Mouse (Mus musculus) embryonic facial prominence, embryonic 13.5 days (tissue): ENCODE measurements around the gene Rilpl1. TPM values are rescaled to one million over a fixed set of nuclear protein-coding genes. Genes with fewer than 3 reads are reported as not detected.

ENCODE experiments used
- ATAC-seq: fragments of 200-750 bp; cut with Nextera tagmentation; 2 replicates; pipeline ENCODE4 v1.8.0; 2017; ENCODE audit warnings: low read depth; ENCODE audit not compliant: insufficient number of reproducible peaks, insufficient read depth, low FRiP score, low TSS enrichment
- H3K27ac ChIP-seq: fragments of 300-500 bp; sonication (generic); 2 replicates; pipeline ENCODE4 v1.5.1; 2015; ENCODE audit warnings: moderate library complexity, mild to moderate bottlenecking, inconsistent platforms
- H3K27me3 ChIP-seq: fragments of 300-500 bp; sonication (generic); 2 replicates; pipeline ENCODE4 v1.6.1; 2015; ENCODE audit warnings: mild to moderate bottlenecking, inconsistent platforms
- H3K36me3 ChIP-seq: fragments of 300-500 bp; sonication (generic); 2 replicates; pipeline ENCODE4 v1.6.1; 2015; ENCODE audit warnings: mild to moderate bottlenecking, inconsistent platforms
- H3K4me1 ChIP-seq: fragments of 300-500 bp; sonication (generic); 2 replicates; pipeline ENCODE4 v1.6.1; 2015; ENCODE audit warnings: inconsistent platforms
- H3K4me2 ChIP-seq: fragments of 300-500 bp; sonication (generic); 2 replicates; pipeline ENCODE4 v1.6.1; 2015; ENCODE audit warnings: moderate library complexity, mild to moderate bottlenecking, inconsistent platforms
- H3K4me3 ChIP-seq: fragments of 300-500 bp; sonication (generic); 2 replicates; pipeline ENCODE4 v1.5.1; 2015; ENCODE audit warnings: mild to moderate bottlenecking, inconsistent platforms
- H3K9ac ChIP-seq: fragments of 300-500 bp; sonication (generic); 2 replicates; pipeline ENCODE4 v1.6.1; 2015; ENCODE audit warnings: mild to moderate bottlenecking, inconsistent platforms
- H3K9me3 ChIP-seq: fragments of 300-500 bp; sonication (generic); 2 replicates; pipeline ENCODE4 v1.6.1; 2016; ENCODE audit warnings: inconsistent platforms
- WGBS: fragments of 180-500 bp; shearing (Covaris S2); methylation state at CpG from one replicate; pipeline ENCODE4 v1.1.7; 2015; ENCODE audit warnings: mixed read lengths; 5-methylcytosine and 5-hydroxymethylcytosine counted together
- polyA plus RNA-seq: library from polyadenylated mRNA; unstranded; fragments of >200 nt; fragmentation: Nextera tagmentation; extraction: Ambion mirVana; gene quantifications from 2 replicates; pipeline ENCODE4 v1.2.1, GENCODE M21; 2015

Gene Rilpl1
- polyA plus RNA-seq, 1 experiment from 2014 or later: 23.3 TPM

DNA sequence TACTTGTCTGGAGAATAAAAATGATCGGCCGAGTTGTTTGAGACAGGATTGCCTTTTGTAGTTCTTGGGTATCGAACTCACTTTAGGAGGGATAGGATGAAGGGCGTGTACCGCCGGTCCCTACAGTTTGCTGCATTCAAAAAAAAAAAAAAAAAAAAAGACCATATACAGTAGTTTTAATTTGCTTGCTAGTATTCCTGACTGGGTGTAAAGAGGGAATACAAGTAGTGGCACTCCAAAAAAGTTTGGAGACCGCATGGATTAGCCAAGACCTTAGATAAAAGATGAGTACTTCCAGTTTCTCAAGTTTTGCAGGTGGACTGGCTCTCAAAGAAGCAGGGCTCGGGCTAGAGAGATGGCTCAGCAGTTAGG lies 10.4 kb upstream of the Rilpl1 start:
- Histone ChIP-seq H3K9me3 (no peaks in the 10 kb centered on the region), H3K4me3 (peak overlapping the region; percentile 82), H3K9ac (peak overlapping the region; percentile 97), H3K4me2 (peak overlapping the region; percentile 82), H3K36me3 (peaks cover 41% of the 10 kb centered on the region), H3K27ac (peak overlapping the region; percentile 76), H3K27me3 (peaks cover 4% of the 10 kb centered on the region; the same call in 1 of the 2 replicates), H3K4me1 (peaks cover 15% of the 10 kb centered on the region)
- no peak for ATAC-seq
- 12% methylated on average over 8 of the region's 8 CpGs for WGBS

DNA sequence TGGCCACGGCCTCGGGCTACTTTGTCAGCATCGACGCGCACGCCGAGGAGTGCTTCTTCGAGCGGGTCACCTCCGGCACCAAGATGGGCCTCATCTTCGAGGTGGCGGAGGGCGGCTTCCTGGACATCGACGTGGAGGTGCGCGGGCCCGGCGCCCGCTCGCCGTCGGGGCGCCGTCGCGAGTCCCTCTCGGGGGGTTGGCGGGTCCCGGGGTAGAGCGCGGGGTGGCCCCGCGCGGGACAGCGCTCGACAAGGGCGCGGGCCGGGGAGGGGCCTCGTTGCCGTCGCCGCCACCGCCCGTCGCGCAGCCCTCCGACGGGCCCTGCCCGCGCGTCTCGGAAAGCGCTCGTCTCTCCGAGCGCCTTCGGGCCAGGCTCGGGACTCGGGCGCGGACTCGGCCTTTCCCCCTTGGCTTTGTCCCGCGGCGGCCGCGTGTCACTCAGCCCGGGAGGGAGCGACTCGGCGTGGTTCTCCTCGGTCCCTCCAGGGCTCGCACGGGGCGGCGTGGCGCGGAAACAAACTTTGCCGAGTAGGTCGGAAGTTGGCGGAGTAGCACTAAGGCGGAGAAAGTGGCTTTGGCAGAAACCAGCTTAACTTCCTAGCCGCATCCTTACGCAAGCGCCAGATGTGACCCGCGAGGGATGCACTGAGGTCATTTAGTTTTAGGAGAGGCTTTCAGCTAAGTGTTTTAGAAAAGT lies 9.9 kb upstream of the Rilpl1 start:
- Histone ChIP-seq H3K9ac (peak overlapping the region; percentile 97), H3K27ac (peak overlapping the region; percentile 76), H3K4me2 (peak overlapping the region; percentile 82), H3K4me3 (peak overlapping the region; percentile 82), H3K27me3 (peaks cover 5% of the 10 kb centered on the region; the same call in 1 of the 2 replicates), H3K9me3 (no peaks in the 10 kb centered on the region), H3K36me3 (peaks cover 36% of the 10 kb centered on the region), H3K4me1 (peaks cover 16% of the 10 kb centered on the region)
- under 1% methylated on average over 81 of the region's 89 CpGs for WGBS
- ATAC-seq: peak; percentile 57

DNA sequence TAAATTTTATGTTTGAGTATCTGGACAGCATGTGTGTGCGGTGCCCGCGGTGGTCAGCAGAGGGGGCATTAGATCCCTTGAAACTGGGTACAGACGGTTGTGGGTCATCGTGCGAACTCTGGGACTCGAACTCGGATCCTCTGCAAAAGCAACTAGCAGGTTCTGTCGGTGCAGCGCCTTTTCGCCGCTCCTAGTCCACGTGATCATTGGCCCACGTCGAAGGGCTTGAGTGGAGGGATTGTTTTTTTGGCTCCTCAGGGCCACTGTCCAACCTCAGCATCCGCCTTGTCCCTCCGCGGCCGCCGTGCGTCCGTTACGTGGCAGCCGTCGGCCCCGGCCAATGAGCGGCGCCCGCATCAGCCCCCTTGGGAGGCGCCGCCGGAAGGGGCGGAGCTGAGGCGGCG lies 9.2 kb upstream of the Rilpl1 start, which contains the start of gene Tmed2:
Gene Tmed2, plus strand, starts transcription at position 313 of the 404 bp plus-strand sequence.
- WGBS: under 1% methylated on average over 28 of the region's 35 CpGs
- H3K4me1 ChIP-seq: peaks cover 16% of the 10 kb centered on the region
- no peaks in the 10 kb centered on the region for H3K9me3 ChIP-seq
- peak within 1 kb of the TSS; percentile 82 for H3K4me3 ChIP-seq
- H3K4me2 ChIP-seq: peak within 1 kb of the TSS; percentile 82
- H3K27ac ChIP-seq: peak within 1 kb of the TSS; percentile 76
- ATAC-seq: peak; percentile 95
- H3K27me3 ChIP-seq: peaks cover 5% of the 10 kb centered on the region; the same call in 1 of the 2 replicates
- peaks cover 29% of the 10 kb centered on the region for H3K36me3 ChIP-seq
- H3K9ac ChIP-seq: peak within 1 kb of the TSS; percentile 97

DNA sequence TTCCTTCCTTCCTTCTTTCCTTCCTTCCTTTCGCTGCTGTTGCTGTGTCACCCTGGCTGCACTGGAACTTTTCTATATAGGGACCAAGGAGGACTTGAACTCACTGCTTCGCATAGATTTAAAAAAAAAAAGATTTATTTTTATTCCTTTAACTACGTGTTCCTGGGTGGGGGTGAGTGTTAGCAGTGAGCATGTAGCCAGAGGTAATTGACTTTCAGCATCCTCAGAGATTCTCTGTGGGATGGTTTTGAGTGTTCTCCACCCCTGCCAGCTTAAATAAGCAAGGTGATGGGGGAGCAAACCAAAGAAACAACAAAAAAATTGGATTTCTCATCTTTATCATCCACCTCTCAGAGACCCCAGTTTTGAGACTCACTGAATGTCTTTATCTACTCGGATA lies 8.7 kb upstream of the Rilpl1 start:
- Histone ChIP-seq H3K27ac (peak overlapping the region; percentile 76), H3K36me3 (peaks cover 24% of the 10 kb centered on the region), H3K4me3 (peak overlapping the region; percentile 82), H3K9me3 (no peaks in the 10 kb centered on the region), H3K9ac (peak overlapping the region; percentile 97; the same call in 1 of the 2 replicates), H3K27me3 (peaks cover 5% of the 10 kb centered on the region; the same call in 1 of the 2 replicates), H3K4me2 (peak overlapping the region; percentile 54), H3K4me1 (peaks cover 16% of the 10 kb centered on the region)
- no peak for ATAC-seq
- 74% methylated on average over 4 of the region's 4 CpGs for WGBS

DNA sequence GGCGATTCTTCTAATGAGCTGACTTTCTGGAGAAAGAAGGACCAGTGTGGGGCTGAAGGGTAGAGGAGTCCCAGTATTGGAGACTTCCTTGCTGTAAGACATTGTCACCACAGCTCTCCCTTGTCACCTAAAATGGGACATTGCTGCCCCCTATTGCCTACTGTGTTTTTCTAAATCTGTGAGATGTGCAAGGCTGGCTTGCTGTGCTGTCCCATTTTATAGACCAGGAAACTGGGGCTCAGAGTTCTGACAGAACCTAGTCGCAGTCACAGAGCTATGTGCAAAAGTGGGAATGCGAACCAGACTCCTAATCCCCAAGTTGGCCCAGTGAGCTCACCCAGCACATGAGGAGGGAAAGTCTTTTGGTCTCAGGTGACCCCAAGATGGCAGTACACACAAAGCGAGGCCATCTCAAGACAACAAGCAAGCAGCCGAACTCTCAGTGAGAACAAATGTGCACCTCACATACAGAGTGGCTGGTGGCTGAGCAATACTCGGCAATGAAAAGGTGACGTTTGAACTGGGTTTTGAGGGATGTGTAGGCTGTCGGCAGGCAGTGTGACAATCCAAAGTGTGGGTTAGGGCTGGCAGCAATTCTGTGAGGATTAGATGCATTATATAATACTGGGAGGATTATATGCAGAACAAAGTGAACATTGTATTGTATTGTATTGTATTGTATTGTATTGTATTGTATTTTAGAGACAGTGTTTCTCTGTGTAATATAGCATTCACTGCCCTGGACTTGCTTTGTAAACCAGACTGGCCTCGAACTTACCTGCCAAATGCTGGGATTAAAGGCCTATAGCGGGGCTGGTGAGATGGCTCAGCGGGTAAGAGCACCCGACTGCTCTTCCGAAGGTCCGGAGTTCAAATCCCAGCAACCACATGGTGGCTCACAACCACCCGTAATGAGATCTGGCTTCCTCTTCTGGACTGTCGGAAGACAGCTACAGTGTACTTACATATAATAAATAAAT lies 7.9 kb upstream of the Rilpl1 start:
- Histone ChIP-seq H3K9me3 (no peaks in the 10 kb centered on the region), H3K27me3 (peaks cover 5% of the 10 kb centered on the region; the same call in 1 of the 2 replicates), H3K4me2 (no peak overlapping the region), H3K36me3 (peaks cover 16% of the 10 kb centered on the region), H3K9ac (no peak overlapping the region), H3K4me3 (no peak overlapping the region), H3K4me1 (peaks cover 16% of the 10 kb centered on the region), H3K27ac (no peak overlapping the region)
- WGBS: 78% methylated on average over 15 of the region's 16 CpGs
- no peak for ATAC-seq

DNA sequence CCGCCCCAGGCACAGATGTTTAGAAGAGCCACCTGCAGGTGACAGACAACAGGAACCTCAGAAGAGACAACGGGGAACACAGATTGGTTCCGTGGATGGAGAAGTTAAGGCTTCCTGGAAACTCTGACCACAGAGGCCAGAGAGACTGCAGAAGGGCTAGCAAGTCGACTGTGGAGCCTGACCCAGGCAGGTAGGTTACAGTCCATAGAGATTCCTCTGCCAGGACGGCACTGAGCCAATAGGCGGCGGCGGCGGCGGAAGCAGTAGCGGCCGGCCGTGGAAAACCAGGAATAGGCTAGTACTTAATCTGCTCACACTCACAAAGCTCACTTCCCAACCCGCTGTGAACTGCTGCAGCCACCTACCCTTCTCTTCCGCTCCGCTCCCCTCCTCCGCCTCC lies 5.6 kb upstream of the Rilpl1 start:
- ATAC-seq: no peak
- peaks cover 15% of the 10 kb centered on the region for H3K4me1 ChIP-seq
- no peaks in the 10 kb centered on the region for H3K9me3 ChIP-seq
- peak overlapping the region; percentile 53 for H3K4me2 ChIP-seq
- H3K27me3 ChIP-seq: peaks cover 5% of the 10 kb centered on the region; the same call in 1 of the 2 replicates
- no peaks in the 10 kb centered on the region for H3K36me3 ChIP-seq
- H3K9ac ChIP-seq: peak overlapping the region; percentile 52; the same call in 1 of the 2 replicates
- 6% methylated on average over 17 of the region's 17 CpGs for WGBS
- H3K4me3 ChIP-seq: peak overlapping the region; percentile 25
- no peak overlapping the region for H3K27ac ChIP-seq

DNA sequence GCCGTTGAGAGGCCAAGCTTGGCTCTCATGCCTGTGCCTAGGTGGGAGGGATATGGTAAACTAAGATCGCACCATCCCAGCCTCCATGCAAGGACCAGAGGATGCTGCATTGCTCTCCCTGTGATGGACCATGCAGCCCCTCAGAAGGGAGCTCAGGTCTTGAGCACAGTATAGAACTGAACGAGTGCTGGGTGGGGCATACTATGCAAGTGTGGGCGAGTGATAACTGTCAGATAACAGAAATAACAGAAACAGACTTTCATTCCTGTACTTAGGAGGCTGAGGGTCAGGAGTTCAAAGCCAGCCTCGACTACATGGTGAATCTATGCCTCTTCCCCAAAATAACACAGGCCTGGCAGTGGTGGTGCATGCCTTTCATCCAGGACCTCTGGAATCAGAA lies 3.8 kb upstream of the Rilpl1 start:
- Histone ChIP-seq H3K4me2 (no peak overlapping the region), H3K27ac (no peak overlapping the region), H3K4me3 (no peak overlapping the region), H3K36me3 (no peaks in the 10 kb centered on the region), H3K27me3 (peaks cover 5% of the 10 kb centered on the region; the same call in 1 of the 2 replicates), H3K4me1 (peaks cover 24% of the 10 kb centered on the region), H3K9ac (no peak overlapping the region), H3K9me3 (no peaks in the 10 kb centered on the region)
- WGBS: 68% methylated on average over 5 of the region's 5 CpGs
- ATAC-seq: no peak

DNA sequence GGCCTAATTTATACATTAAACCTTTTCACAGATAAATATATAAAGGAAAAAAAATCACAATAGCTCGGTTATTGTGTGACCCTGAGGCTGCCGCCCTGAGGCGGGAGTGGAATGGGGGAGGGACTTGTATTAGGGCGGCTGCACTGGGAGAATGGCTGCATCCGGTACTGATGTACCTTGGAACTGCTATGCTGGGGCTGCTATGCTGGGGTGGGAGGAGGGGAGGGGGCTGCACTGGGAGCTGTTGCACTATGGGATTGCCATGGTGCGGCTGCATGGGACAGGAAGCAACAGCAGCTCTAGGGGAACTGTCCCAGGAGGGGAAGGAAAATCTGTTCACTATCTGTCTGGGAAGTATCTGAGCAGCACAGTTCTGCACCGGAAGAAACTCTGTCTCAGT lies 1.3 kb upstream of the Rilpl1 start:
- H3K27me3 ChIP-seq: peaks cover 5% of the 10 kb centered on the region; the same call in 1 of the 2 replicates
- no peak for ATAC-seq
- no peaks in the 10 kb centered on the region for H3K36me3 ChIP-seq
- no peak overlapping the region for H3K4me3 ChIP-seq
- H3K9ac ChIP-seq: no peak overlapping the region
- H3K4me2 ChIP-seq: no peak overlapping the region; the same call in 1 of the 2 replicates
- H3K27ac ChIP-seq: no peak overlapping the region
- no peaks in the 10 kb centered on the region for H3K9me3 ChIP-seq
- peaks cover 45% of the 10 kb centered on the region for H3K4me1 ChIP-seq
- WGBS: 28% methylated on average over 7 of the region's 7 CpGs

DNA sequence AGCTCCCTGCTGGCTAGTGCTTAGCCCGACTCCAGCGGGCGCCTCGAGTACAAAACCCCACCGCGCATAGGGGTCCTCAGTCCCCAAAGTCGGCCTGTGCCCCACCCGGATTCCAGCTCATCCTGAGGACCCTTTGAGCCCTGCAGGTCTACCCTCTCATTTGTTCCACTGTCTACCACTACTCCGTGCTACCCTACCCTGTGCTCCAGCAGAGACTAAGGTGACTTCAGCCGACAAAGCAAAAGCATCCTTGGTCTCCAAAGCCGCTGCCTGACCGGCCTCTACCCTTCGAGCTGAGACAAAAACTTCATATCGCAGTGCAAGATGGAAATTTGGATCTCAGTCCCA lies 366 bp upstream of the Rilpl1 start:
- Histone ChIP-seq H3K4me2 (peak overlapping the region; percentile 89), H3K27ac (peak overlapping the region; percentile 85), H3K9ac (peak overlapping the region; percentile 84), H3K36me3 (peaks cover 5% of the 10 kb centered on the region), H3K9me3 (no peaks in the 10 kb centered on the region), H3K4me3 (peak overlapping the region; percentile 77), H3K27me3 (peaks cover under 1% of the 10 kb centered on the region; the same call in 1 of the 2 replicates), H3K4me1 (peaks cover 40% of the 10 kb centered on the region)
- peak; percentile 26 for ATAC-seq
- 12% methylated on average over 14 of the region's 14 CpGs for WGBS

DNA sequence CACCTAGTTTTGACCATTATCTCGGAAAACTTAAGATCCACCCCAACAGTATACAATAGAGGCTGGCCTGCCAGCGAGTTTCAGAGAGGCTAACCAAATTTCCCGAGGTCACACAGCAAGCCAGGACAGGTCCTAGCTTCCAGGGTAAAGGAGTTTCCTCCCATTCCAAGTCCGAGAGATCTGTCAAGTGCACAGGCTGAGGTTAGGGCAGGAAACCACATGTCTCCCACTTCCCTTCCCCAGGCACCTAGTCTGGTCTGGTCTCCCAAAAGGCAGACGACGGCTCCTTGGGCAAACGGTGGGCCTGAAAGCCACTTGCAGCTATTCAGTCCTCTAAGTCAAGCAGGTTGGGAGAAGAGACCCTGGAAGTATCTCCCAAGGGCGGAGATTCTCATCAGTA lies 1.5 kb downstream of the Rilpl1 start:
- peak overlapping the region; percentile 84; the same call in 1 of the 2 replicates for H3K9ac ChIP-seq
- peak overlapping the region; percentile 89 for H3K4me2 ChIP-seq
- 36% methylated on average over 8 of the region's 8 CpGs for WGBS
- peaks cover 40% of the 10 kb centered on the region for H3K4me1 ChIP-seq
- no peak for ATAC-seq
- H3K9me3 ChIP-seq: no peaks in the 10 kb centered on the region
- H3K36me3 ChIP-seq: peaks cover 20% of the 10 kb centered on the region
- peak overlapping the region; percentile 77 for H3K4me3 ChIP-seq
- H3K27me3 ChIP-seq: no peaks in the 10 kb centered on the region
- H3K27ac ChIP-seq: no peak overlapping the region

DNA sequence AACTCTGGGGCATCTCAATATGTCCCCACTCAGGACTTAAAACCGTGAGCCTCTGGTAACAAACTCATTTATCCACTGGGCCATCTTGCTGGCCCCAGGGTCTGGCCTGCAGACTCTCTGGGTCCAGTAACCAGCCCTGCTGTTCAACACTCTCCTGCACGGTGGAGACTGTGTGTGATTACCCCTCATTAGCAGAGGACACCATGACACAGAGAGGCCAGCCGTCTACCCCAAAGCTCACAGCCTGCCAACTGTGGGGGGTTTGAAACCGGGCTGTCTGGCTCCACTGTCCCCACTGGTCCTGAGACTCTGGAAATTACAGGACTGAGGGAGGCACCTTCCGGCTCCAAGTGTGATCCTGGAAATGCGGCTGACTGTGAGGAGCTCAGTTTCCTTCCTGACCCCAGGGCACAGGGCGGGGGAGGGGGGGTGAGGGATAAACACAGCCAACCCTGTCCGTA lies 2.0 kb downstream of the Rilpl1 start:
- Histone ChIP-seq H3K4me3 (peak overlapping the region; percentile 77), H3K4me2 (peak overlapping the region; percentile 89), H3K36me3 (peaks cover 24% of the 10 kb centered on the region), H3K9ac (peak overlapping the region; percentile 84), H3K9me3 (no peaks in the 10 kb centered on the region), H3K27me3 (no peaks in the 10 kb centered on the region), H3K4me1 (peaks cover 40% of the 10 kb centered on the region), H3K27ac (peak overlapping the region; percentile 66)
- ATAC-seq: no peak
- 12% methylated on average over 8 of the region's 8 CpGs for WGBS
